Mouse (Mus musculus): ENCODE data around the gene Elof1. TPM values are rescaled to one million over a fixed set of nuclear protein-coding genes. Genes with fewer than 3 reads are reported as not detected.

The Elof1 gene
- polyA plus RNA-seq, 1 experiment from 2014 or later = 217 TPM

GRCm38 (mm10) chr9:22131226-22131981, 14.4 kb upstream of the Elof1 start:
- DNase-seq (ENCODE audit: low spot score) = peak; percentile 33
- Histone ChIP-seq H3K9me3 (ENCODE audit: control insufficient read depth, low read length) (no peaks in the 10 kb centered on the region), H3K27ac (ENCODE audit: low read depth, low read length) (no peak overlapping the region), H3K4me3 (ENCODE audit: low read depth, low read length) (peak overlapping the region; percentile 14; the same call in 1 of the 2 replicates), H3K4me1 (ENCODE audit: control insufficient read depth, insufficient read depth, low read length) (no peaks in the 10 kb centered on the region), H3K4me2 (ENCODE audit: low read depth) (peak overlapping the region; percentile 27), H3K36me3 (ENCODE audit: control insufficient read depth, insufficient read depth, low read length) (no peaks in the 10 kb centered on the region), H3K9ac (ENCODE audit: low read length) (no peak overlapping the region), H3K27me3 (ENCODE audit: control insufficient read depth, insufficient read depth, low read length) (no peaks in the 10 kb centered on the region)
- WGBS = 2% methylated on average over 35 of the region's 35 CpGs
- no peak for ATAC-seq (ENCODE audit: insufficient read depth, low FRiP score, low TSS enrichment)

GRCm38 (mm10) chr9:22125246-22126027, 8.5 kb upstream of the Elof1 start:
- Histone ChIP-seq H3K4me3 (ENCODE audit: low read depth, low read length) (no peak overlapping the region), H3K9ac (ENCODE audit: low read length) (no peak overlapping the region), H3K4me2 (ENCODE audit: low read depth) (no peak overlapping the region), H3K4me1 (ENCODE audit: control insufficient read depth, insufficient read depth, low read length) (no peaks in the 10 kb centered on the region), H3K27me3 (ENCODE audit: control insufficient read depth, insufficient read depth, low read length) (no peaks in the 10 kb centered on the region), H3K36me3 (ENCODE audit: control insufficient read depth, insufficient read depth, low read length) (no peaks in the 10 kb centered on the region), H3K27ac (ENCODE audit: low read depth, low read length) (no peak overlapping the region), H3K9me3 (ENCODE audit: control insufficient read depth, low read length) (no peaks in the 10 kb centered on the region)
- WGBS = 89% methylated on average over 15 of the region's 15 CpGs
- no peak for ATAC-seq (ENCODE audit: insufficient read depth, low FRiP score, low TSS enrichment)
- DNase-seq (ENCODE audit: low spot score) = no peak

GRCm38 (mm10) chr9:22124169-22124568, 7.2 kb upstream of the Elof1 start:
- DNase-seq (ENCODE audit: low spot score) (no peak), ATAC-seq (ENCODE audit: insufficient read depth, low FRiP score, low TSS enrichment) (no peak)
- Histone ChIP-seq H3K36me3 (ENCODE audit: control insufficient read depth, insufficient read depth, low read length) (no peaks in the 10 kb centered on the region), H3K4me1 (ENCODE audit: control insufficient read depth, insufficient read depth, low read length) (no peaks in the 10 kb centered on the region), H3K9me3 (ENCODE audit: control insufficient read depth, low read length) (no peaks in the 10 kb centered on the region), H3K27ac (ENCODE audit: low read depth, low read length) (no peak overlapping the region), H3K4me3 (ENCODE audit: low read depth, low read length) (no peak overlapping the region), H3K4me2 (ENCODE audit: low read depth) (no peak overlapping the region), H3K27me3 (ENCODE audit: control insufficient read depth, insufficient read depth, low read length) (no peaks in the 10 kb centered on the region), H3K9ac (ENCODE audit: low read length) (no peak overlapping the region)
- 76% methylated on average over 3 of the region's 3 CpGs for WGBS

- Histone ChIP-seq H3K36me3 (ENCODE audit: control insufficient read depth, insufficient read depth, low read length) (no peaks in the 10 kb centered on the region), H3K27me3 (ENCODE audit: control insufficient read depth, insufficient read depth, low read length) (no peaks in the 10 kb centered on the region), H3K9me3 (ENCODE audit: control insufficient read depth, low read length) (no peaks in the 10 kb centered on the region), H3K4me3 (ENCODE audit: low read depth, low read length) (no peak overlapping the region), H3K9ac (ENCODE audit: low read length) (no peak overlapping the region), H3K27ac (ENCODE audit: low read depth, low read length) (no peak overlapping the region), H3K4me2 (ENCODE audit: low read depth) (no peak overlapping the region), H3K4me1 (ENCODE audit: control insufficient read depth, insufficient read depth, low read length) (no peaks in the 10 kb centered on the region)
- no peak for ATAC-seq (ENCODE audit: insufficient read depth, low FRiP score, low TSS enrichment)
- 90% methylated on average over 7 of the region's 7 CpGs for WGBS
- no peak for DNase-seq (ENCODE audit: low spot score)
These were observed 6.2 kb upstream of the Elof1 start for GRCm38 (mm10) chr9:22123069-22123609.

GRCm38 (mm10) chr9:22122005-22122404, 5.0 kb upstream of the Elof1 start:
- WGBS = 86% methylated on average over 3 of the region's 3 CpGs
- ATAC-seq (ENCODE audit: insufficient read depth, low FRiP score, low TSS enrichment) = no peak
- Histone ChIP-seq H3K4me2 (ENCODE audit: low read depth) (no peak overlapping the region), H3K27me3 (ENCODE audit: control insufficient read depth, insufficient read depth, low read length) (no peaks in the 10 kb centered on the region), H3K4me3 (ENCODE audit: low read depth, low read length) (no peak overlapping the region), H3K4me1 (ENCODE audit: control insufficient read depth, insufficient read depth, low read length) (no peaks in the 10 kb centered on the region; the same call in 1 of the 2 replicates), H3K27ac (ENCODE audit: low read depth, low read length) (no peak overlapping the region), H3K9ac (ENCODE audit: low read length) (no peak overlapping the region), H3K9me3 (ENCODE audit: control insufficient read depth, low read length) (no peaks in the 10 kb centered on the region), H3K36me3 (ENCODE audit: control insufficient read depth, insufficient read depth, low read length) (no peaks in the 10 kb centered on the region)
- no peak for DNase-seq (ENCODE audit: low spot score)

- no peak overlapping the region for H3K9ac ChIP-seq (ENCODE audit: low read length)
- H3K4me1 ChIP-seq (ENCODE audit: control insufficient read depth, insufficient read depth, low read length) = no peaks in the 10 kb centered on the region; the same call in 1 of the 2 replicates
- no peak for ATAC-seq (ENCODE audit: insufficient read depth, low FRiP score, low TSS enrichment)
- H3K9me3 ChIP-seq (ENCODE audit: control insufficient read depth, low read length) = no peaks in the 10 kb centered on the region
- H3K36me3 ChIP-seq (ENCODE audit: control insufficient read depth, insufficient read depth, low read length) = no peaks in the 10 kb centered on the region
- DNase-seq (ENCODE audit: low spot score) = no peak
- H3K27ac ChIP-seq (ENCODE audit: low read depth, low read length) = no peak overlapping the region
- no peak overlapping the region for H3K4me3 ChIP-seq (ENCODE audit: low read depth, low read length)
- H3K27me3 ChIP-seq (ENCODE audit: control insufficient read depth, insufficient read depth, low read length) = no peaks in the 10 kb centered on the region
- H3K4me2 ChIP-seq (ENCODE audit: low read depth) = no peak overlapping the region
These were observed 4.6 kb upstream of the Elof1 start for GRCm38 (mm10) chr9:22121545-22121944.

- ATAC-seq (ENCODE audit: insufficient read depth, low FRiP score, low TSS enrichment) = no peak
- Histone ChIP-seq H3K27me3 (ENCODE audit: control insufficient read depth, insufficient read depth, low read length) (no peaks in the 10 kb centered on the region), H3K9ac (ENCODE audit: low read length) (no peak overlapping the region), H3K36me3 (ENCODE audit: control insufficient read depth, insufficient read depth, low read length) (no peaks in the 10 kb centered on the region), H3K4me1 (ENCODE audit: control insufficient read depth, insufficient read depth, low read length) (peaks cover 4% of the 10 kb centered on the region), H3K27ac (ENCODE audit: low read depth, low read length) (no peak overlapping the region), H3K9me3 (ENCODE audit: control insufficient read depth, low read length) (no peaks in the 10 kb centered on the region), H3K4me3 (ENCODE audit: low read depth, low read length) (no peak overlapping the region), H3K4me2 (ENCODE audit: low read depth) (no peak overlapping the region)
- WGBS = 95% methylated on average over 4 of the region's 4 CpGs
- DNase-seq (ENCODE audit: low spot score) = no peak
These were observed 2.6 kb upstream of the Elof1 start for GRCm38 (mm10) chr9:22119543-22119942.

- no peak overlapping the region for H3K9ac ChIP-seq (ENCODE audit: low read length)
- 49% methylated on average over 10 of the region's 10 CpGs for WGBS
- no peak for ATAC-seq (ENCODE audit: insufficient read depth, low FRiP score, low TSS enrichment)
- peaks cover 3% of the 10 kb centered on the region; the same call in 1 of the 2 replicates for H3K36me3 ChIP-seq (ENCODE audit: control insufficient read depth, insufficient read depth, low read length)
- H3K4me2 ChIP-seq (ENCODE audit: low read depth) = peak overlapping the region; percentile 87
- no peaks in the 10 kb centered on the region for H3K9me3 ChIP-seq (ENCODE audit: control insufficient read depth, low read length)
- DNase-seq (ENCODE audit: low spot score) = no peak
- peaks cover 4% of the 10 kb centered on the region for H3K4me1 ChIP-seq (ENCODE audit: control insufficient read depth, insufficient read depth, low read length)
- H3K27me3 ChIP-seq (ENCODE audit: control insufficient read depth, insufficient read depth, low read length) = no peaks in the 10 kb centered on the region
- no peak overlapping the region for H3K4me3 ChIP-seq (ENCODE audit: low read depth, low read length)
- H3K27ac ChIP-seq (ENCODE audit: low read depth, low read length) = no peak overlapping the region
These were observed 933 bp upstream of the Elof1 start for GRCm38 (mm10) chr9:22117754-22118456.
